26 mouse cellular contexts compared by ENCODE assay signal in the genomic region with DNA sequence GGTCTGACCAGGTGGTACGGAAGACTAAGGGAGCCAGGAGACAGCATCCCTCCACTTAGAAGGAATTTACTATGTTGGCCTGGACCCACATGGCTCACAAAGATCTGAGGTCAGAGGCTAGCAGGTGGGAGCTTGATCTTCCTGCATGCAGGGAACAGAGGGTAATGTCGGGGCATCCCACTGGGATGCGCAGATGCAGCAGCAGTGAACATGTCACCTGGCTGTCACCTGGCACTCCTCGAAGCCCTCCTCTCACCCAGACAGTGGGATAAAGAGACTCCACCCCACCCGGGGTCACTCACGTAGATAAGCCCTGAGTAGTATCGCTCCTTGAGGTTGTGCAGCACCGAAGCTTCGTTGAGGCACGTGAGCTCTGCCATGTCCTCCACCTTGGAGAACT. TPM values are rescaled to one million over a fixed set of nuclear protein-coding genes. Genes with fewer than 3 reads are reported as not detected.
"Had no signal": no experiment of that assay in that cellular context is flagged by ENCODE, and none has a peak within 500 bp of the region (broad histone marks: within the 10 kb centered on the region; RNA-seq: fewer than 3 reads in every experiment).

No protein-coding gene starts in this region.

- H3K27ac ChIP-seq: kidney, embryonic 15.5 days; liver, embryonic 12.5 days; liver, embryonic 15.5 days; lung, embryonic 15.5 days; midbrain, embryonic 10.5 days; midbrain, embryonic 13.5 days; neural tube, embryonic 12.5 days; neural tube, embryonic 15.5 days; stomach, embryonic 15.5 days had no signal

- DNase-seq: kidney, adult 11 months; kidney, adult 8-10 months; kidney, postnatal 10 days; kidney, postnatal 36 days; layer of hippocampus, postnatal 36 days; liver; lung, adult 18-20 months; lung, postnatal 10 days; lung, postnatal 4 days; right cerebral cortex, adult 18-20 months; right cerebral cortex, postnatal 14 days; right cerebral cortex, postnatal 4 days; thymus, postnatal 25 days had no signal

- H3K4me3 ChIP-seq: kidney, embryonic 15.5 days; left cerebral cortex, adult 2 months; limb, embryonic 13.5 days; liver, embryonic 12.5 days; liver, embryonic 15.5 days; lung, embryonic 15.5 days; midbrain, embryonic 10.5 days; midbrain, embryonic 13.5 days; neural tube, embryonic 12.5 days; neural tube, embryonic 15.5 days; stomach, embryonic 15.5 days had no signal

- ATAC-seq: liver, embryonic 12.5 days; midbrain, embryonic 13.5 days had no signal

- H3K9me3 ChIP-seq: kidney, embryonic 15.5 days; limb, embryonic 13.5 days; liver, embryonic 12.5 days; liver, embryonic 15.5 days; lung, embryonic 15.5 days; midbrain, embryonic 10.5 days; midbrain, embryonic 13.5 days; neural tube, embryonic 12.5 days; neural tube, embryonic 15.5 days; stomach, embryonic 15.5 days had no signal

- H3K4me2 ChIP-seq: kidney, embryonic 15.5 days; limb, embryonic 13.5 days; liver, embryonic 12.5 days; liver, embryonic 15.5 days; lung, embryonic 15.5 days; midbrain, embryonic 13.5 days; neural tube, embryonic 12.5 days; neural tube, embryonic 15.5 days; stomach, embryonic 15.5 days had no signal

- H3K27me3 ChIP-seq: kidney, embryonic 15.5 days; limb, embryonic 13.5 days; liver, embryonic 12.5 days; liver, embryonic 15.5 days; lung, embryonic 15.5 days; midbrain, embryonic 13.5 days; neural tube, embryonic 12.5 days; neural tube, embryonic 15.5 days; stomach, embryonic 15.5 days had no signal

- H3K9ac ChIP-seq: kidney, embryonic 15.5 days; limb, embryonic 13.5 days; liver, embryonic 12.5 days; liver, embryonic 15.5 days; lung, embryonic 15.5 days; midbrain, embryonic 13.5 days; neural tube, embryonic 12.5 days; neural tube, embryonic 15.5 days; stomach, embryonic 15.5 days had no signal

RNA-seq across cellular contexts. Expression of gene Apol8, which starts 55.8 kb away (rescaled TPM):
- total RNA-seq: midbrain, postnatal 0 days had no signal
- polyA plus RNA-seq: limb, embryonic 13.5 days; lung, embryonic 15.5 days; thymus, postnatal 0 days had no signal
